Mouse (Mus musculus) spleen, embryonic (tissue): Measurements from ENCODE around the gene Prelid1.

Experiments used
- CTCF ChIA-PET: fragments of 350-600 bp; sonication (Branson Sonifier 250); formaldehyde crosslinking; loops from one replicate; lab custom pipeline; 2022; lab: Charles Lee

Gene Prelid1

DNA sequence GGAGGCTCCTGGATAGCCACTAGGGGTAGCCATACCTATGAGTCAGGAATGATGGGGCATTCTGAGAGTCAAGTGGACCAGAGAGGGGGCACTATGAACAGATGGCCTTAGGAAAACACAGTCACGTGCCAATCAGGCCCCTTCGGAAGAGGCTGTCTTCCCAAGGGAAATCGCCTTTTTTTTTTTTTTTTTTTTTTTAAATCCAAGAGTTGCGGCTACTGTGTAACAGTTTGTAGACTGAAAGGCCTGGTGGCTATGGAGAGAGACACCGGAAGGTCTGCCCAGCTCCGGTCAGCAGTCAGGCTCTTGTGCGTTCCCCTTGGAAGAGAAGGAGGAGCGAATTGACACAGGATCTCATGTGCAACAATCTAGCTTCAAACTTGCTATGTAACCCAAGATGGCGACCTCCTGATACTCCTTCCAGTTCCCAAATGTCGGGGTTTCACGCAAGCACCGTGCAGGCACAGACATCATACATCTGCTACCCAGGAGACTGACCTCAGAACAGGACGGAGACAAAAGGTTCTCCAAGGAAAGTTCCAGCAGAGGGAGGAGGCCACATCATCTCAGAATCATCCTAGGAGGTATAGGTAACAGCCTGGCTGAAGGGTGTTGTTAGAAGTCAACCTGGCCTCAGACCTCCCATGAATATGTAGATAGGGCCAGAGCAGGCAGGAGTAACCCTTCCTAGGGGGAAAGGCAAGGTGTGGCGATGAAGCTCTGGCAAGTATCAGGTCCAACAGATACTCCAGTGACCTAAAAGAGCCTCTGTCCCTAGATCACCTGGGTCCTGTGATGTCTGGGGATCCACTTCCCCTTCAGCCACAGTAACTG lies 10.5 kb downstream of the Prelid1 start:
- CTCF ChIA-PET, result no interaction called here

DNA sequence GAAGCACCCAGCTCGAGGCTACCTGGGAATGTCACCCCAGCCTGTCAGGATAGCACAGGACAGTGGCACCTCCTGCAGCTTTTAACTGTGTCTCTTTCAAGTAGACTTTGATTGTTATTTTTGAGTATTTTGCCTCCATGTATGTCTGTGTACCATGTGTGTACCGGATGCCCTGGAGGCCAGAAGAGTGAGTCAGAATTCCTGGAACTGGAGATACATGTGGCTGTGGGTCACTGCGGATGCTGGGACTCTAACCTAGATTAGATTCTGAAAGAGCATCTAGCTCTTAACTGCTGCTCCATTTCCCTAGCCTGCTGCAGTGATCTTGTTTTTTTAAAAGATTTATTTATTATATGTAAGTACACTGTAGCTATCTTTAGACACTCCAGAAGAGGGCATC lies 12.0 kb downstream of the Prelid1 start:
- CTCF ChIA-PET, result no interaction called here

DNA sequence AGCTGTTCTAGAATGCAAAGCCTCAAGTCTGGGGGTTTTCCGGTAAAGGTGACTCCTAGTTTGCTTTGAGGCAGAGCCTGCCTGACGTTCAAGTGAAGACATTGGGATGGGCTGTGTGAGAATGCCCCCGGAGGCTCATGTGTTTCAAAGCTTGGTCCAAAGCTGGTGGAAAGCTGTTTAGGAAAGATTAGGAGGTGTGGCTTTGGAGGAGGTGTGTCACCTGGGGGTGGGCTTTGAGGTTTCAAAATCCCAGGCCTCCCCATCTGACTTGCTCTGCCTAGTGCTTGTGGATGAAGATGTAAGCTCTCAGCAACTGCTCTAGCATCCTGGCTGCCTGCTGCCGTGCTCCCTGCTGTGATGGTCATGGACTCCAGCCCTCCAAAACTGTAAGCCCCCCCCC lies 15.4 kb downstream of the Prelid1 start:
- CTCF ChIA-PET, result no interaction called here

- CTCF ChIA-PET, result no interaction called here
These were observed 17.2 kb downstream of the Prelid1 start for GRCm38 (mm10) chr13:55337341-55337975.

DNA sequence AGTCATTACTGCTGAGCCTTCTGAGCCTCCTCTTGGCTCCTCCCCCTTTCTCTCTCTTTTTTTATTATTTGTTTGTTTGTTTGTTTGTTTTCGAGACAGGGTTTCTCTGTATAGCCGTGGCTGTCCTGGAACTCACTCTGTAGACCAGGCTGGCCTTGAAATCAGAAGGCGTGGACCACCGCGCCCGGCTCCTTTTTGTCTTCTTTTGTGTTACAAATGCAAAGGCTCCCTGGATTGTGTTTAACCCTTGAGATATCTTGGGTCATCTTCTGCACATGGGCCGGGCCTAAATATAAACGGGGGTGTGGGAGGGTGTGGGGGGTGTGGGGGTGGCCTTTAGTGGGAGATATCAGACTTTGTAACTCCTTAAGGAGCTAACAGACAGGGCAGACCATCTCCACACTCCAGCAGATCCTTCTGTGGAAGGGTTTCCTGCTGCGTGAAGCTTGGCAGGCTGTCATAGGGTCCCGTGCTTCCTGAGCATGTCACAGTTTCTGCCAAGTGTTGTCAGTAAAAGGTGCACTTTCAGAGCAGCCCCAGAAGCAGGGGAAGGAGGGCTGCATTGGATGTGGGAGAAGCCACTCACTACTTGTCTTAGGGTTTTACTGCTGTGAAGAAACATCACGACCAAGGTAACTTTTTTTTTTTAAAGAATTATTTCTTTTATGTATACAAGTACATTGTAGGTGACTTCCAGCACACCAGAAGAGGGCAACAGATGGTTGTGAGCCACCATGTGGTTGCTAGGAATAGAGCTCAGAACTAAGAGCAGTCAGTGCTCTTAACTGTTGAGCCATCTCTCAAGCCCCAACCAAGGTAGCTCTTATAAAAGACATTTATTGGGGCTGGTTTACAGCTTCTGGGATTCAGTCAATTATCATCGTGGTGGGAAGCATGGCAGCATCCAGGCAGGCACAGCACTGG lies 18.1 kb downstream of the Prelid1 start:
- CTCF ChIA-PET, result no interaction called here

DNA sequence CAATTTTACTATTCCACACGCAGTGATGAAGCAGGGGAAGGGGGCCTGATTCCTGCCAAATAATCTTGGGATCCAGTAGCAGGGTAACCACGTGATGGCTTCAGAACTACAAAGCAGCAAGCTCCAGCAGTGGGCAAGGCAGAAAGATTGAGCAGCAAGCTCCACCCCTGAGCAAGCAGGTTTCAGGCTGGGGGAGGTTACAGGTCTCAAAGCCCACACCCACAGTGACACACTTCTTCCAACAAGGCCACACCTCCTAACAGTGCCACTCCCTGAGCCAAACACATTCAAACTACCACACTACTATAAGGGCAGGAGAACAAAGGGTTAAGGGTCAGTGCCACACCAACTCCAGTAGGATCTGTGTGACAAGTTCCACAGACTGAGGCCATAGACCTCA lies 19.0 kb downstream of the Prelid1 start:
- CTCF ChIA-PET, result no interaction called here

- CTCF ChIA-PET, result no interaction called here
These were observed 22.2 kb downstream of the Prelid1 start for GRCm38 (mm10) chr13:55342469-55342868.

- CTCF ChIA-PET, result no interaction called here
These were observed 24.0 kb downstream of the Prelid1 start for GRCm38 (mm10) chr13:55344286-55344685.

DNA sequence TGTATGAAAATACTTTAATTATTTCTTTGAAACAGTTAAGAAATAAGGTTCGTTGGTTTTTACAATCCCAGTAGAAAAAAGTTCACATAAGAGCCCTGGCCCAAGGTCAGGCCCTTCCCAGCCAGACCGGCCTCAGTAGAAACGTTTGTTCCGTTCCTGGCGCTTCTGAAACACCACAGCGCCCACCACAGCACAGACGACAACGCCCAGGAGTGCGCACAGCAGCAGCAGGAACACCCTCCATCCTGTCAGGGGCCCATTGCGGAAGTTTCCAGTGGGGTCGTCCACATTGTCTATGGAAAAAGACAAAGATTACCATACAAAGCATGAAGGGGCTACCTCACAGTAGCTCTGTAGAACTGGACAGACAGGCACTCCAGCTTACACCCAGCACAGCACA lies 26.4 kb downstream of the Prelid1 start:
- CTCF ChIA-PET, result no interaction called here

- CTCF ChIA-PET, result no interaction called here
These were observed 40.8 kb downstream of the Prelid1 start for GRCm38 (mm10) chr13:55361145-55361544.

DNA sequence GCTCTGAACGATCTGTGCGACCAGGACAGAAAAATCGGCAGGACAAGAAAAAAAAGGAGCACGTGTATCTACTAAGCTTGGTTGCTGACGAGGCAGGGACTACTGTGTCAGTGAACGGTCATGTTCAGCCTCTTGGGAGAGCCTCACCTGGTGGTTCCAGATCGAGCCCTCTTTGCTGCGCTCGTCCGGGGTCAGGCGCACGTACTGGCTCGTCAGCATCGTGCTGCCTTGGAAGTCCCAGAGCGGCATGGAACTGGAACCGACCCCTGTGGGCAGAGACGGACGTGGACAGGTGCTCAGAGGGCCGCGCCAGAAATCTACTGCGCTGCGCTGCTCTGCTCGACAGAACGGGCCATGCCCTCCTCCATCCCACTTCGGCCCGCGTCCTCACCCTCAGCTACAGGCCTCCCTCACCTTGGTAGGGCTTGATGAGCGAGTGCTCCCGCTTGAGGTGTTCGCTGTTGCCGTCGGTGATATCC lies 41.7 kb downstream of the Prelid1 start:
- CTCF ChIA-PET, result no interaction called here

GRCm38 (mm10) chr13:55362453-55363060 lies 42.3 kb downstream of the Prelid1 start, which contains the start of gene Lman2:
Gene Lman2, minus strand, starts transcription at chr13:55362783.
- CTCF ChIA-PET, result interaction anchor here (0.5 kb wide), 1 partner anchor 72 kb away, joined by 6 read pairs; no protein-coding TSS in a partner anchor

- CTCF ChIA-PET, result no interaction called here
These were observed 48.1 kb downstream of the Prelid1 start for GRCm38 (mm10) chr13:55368401-55368800.

GRCm38 (mm10) chr13:55369531-55370114 lies 49.3 kb downstream of the Prelid1 start, which contains the start of gene Rgs14:
Gene Rgs14, plus strand, starts transcription at chr13:55369732.
- CTCF ChIA-PET, result no interaction called here

GRCm38 (mm10) chr13:55370234-55370633 lies 49.9 kb downstream of the Prelid1 start:
- CTCF ChIA-PET, result no interaction called here

DNA sequence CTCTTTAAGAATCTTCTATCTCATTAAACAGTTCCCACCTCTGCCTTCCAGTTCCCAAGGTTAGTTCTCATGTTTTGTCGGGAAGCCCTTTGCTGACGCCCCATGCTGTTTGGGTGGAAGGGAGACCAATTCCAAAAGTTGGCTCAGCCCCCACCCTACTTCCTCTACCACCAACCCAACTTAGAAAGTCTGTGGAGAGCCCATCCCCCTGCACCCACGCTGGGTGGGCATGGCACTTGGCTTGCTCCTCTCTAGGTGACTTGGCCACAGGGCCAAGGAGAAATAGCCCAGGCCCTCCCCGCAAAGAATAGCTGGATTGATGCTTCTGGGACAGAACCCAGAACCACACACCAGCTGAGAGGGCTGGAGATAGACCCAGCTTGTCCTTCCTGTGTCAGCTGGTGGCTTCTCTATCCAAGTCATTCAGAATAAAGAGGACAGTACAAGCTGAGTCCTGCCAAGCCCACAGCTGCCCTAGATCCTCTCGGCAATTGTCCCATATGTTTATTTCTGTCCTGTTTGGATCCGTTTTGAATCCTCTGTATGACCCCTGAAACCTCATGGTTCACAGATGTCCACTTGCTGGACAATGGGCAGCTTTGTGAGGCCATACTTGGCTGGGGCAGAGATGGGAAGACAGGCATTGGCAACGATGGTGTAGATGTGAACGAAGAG lies 50.8 kb downstream of the Prelid1 start:
- CTCF ChIA-PET, result no interaction called here

DNA sequence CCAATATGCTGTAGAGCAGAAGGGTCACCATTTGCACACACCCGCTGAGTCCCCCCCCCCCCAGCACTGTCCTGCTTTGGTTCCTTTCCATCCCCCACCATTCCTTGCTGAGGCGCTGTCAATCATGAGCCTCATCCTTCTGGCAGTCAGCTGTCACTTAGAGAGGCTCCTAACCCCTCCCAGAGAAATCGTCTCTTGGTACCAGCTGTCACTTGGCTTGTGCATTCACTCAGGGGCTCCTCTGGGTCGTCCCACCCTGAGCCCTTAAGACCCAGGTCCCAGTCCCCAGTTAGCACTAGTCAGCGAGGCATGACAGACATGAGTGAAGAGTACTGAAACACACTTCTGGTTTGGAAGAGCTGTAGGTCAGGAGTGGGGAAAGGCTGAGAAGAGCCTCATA lies 51.4 kb downstream of the Prelid1 start:
- CTCF ChIA-PET, result interaction anchor here (0.7 kb wide), 1 partner anchor 45 kb away, joined by 3 read pairs; no protein-coding TSS in a partner anchor

DNA sequence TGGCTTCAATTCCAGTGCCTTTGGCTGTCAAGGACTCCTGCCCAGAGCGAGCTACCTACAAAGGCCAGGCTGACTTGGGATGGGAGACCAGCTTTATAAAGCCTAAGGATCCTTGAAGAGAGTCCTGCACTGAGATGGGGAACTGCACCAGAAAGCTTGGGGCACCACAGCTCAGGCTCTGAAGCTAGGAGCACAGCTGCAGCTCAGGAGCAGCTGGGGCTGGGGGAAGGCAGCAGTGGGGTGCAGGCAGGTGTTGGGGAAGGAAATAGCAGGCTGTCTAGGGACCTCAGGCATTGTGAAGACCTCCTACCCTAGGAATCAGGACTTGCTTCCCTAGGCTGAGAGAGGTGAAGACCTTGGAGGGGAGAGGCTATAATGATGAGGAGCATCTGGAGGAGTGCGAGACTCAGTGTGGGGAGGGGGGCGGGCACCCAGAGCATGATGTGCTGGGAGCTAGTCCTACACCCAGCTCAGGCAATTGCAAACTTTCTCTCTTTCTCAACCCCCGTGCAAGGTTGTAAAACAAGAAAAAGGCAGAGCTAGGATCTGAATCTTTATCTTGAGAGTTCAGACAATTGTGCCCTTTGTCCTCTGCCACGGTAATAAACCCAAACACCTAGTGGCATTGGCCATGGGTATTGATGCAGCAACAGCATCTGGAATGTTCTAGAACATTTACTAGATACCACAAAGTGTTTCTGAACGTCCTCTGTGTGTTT lies 54.1 kb downstream of the Prelid1 start:
- CTCF ChIA-PET, result no interaction called here
